Mouse (Mus musculus) embryo, embryonic 11.5 days (tissue): ENCODE measurements around the gene Cldn9.

ENCODE experiments used
- DNase-seq: peaks from one replicate; pipeline ENCODE4 v3.0.0-alpha.2; 2012; ENCODE audit warnings: low read depth, low spot score

The Cldn9 gene

GRCm38 (mm10) chr17:23683856-23684672 is at the start of gene Cldn9:
Cldn9 (minus strand) TSS chr17:23684026.
- DNase-seq = no peak

- DNase-seq = no peak
Measured at GRCm38 (mm10) chr17:23730441-23730840, 46.6 kb upstream of the Cldn9 start.

GRCm38 (mm10) chr17:23726758-23727142 is 42.9 kb upstream of the Cldn9 start:
- DNase-seq = peak; percentile 59

GRCm38 (mm10) chr17:23725999-23726757 is 42.4 kb upstream of the Cldn9 start, which contains the start of gene Pkmyt1:
Pkmyt1 (plus strand) TSS chr17:23726336.
- DNase-seq = peak; percentile 91

GRCm38 (mm10) chr17:23725477-23725876 is 41.7 kb upstream of the Cldn9 start:
- no peak for DNase-seq

- no peak for DNase-seq
Measured at GRCm38 (mm10) chr17:23722376-23723125, 38.7 kb upstream of the Cldn9 start, which contains the start of gene 1520401A03Rik. 1520401A03Rik (minus strand) TSS chr17:23722783.

GRCm38 (mm10) chr17:23721886-23722285 is 38.1 kb upstream of the Cldn9 start:
- no peak for DNase-seq

- no peak for DNase-seq
Measured at GRCm38 (mm10) chr17:23719455-23719854, 35.6 kb upstream of the Cldn9 start.

- no peak for DNase-seq
Measured at GRCm38 (mm10) chr17:23717003-23717402, 33.2 kb upstream of the Cldn9 start.

- peak; percentile 54 for DNase-seq
Measured at GRCm38 (mm10) chr17:23706212-23706611, 22.4 kb upstream of the Cldn9 start.

GRCm38 (mm10) chr17:23705525-23706104 is 21.8 kb upstream of the Cldn9 start:
- no peak for DNase-seq

GRCm38 (mm10) chr17:23704741-23705140 is 20.9 kb upstream of the Cldn9 start:
- no peak for DNase-seq

- no peak for DNase-seq
Measured at GRCm38 (mm10) chr17:23703301-23703700, 19.5 kb upstream of the Cldn9 start.

- DNase-seq = peak; percentile 83
Measured at GRCm38 (mm10) chr17:23700079-23700478, 16.3 kb upstream of the Cldn9 start.

GRCm38 (mm10) chr17:23699131-23700077 is 15.6 kb upstream of the Cldn9 start:
- DNase-seq = no peak

GRCm38 (mm10) chr17:23695801-23696200 is 12.0 kb upstream of the Cldn9 start:
- DNase-seq = no peak

- DNase-seq = no peak
Measured at GRCm38 (mm10) chr17:23694491-23694890, 10.7 kb upstream of the Cldn9 start.

GRCm38 (mm10) chr17:23683226-23683625 is 600 bp downstream of the Cldn9 start:
- no peak for DNase-seq

GRCm38 (mm10) chr17:23682530-23682929 is 1.3 kb downstream of the Cldn9 start:
- no peak for DNase-seq

- DNase-seq = no peak
Measured at GRCm38 (mm10) chr17:23682092-23682491, 1.7 kb downstream of the Cldn9 start.
